Mouse (Mus musculus): Measurements from ENCODE around the gene Lnx2. TPM values are rescaled to one million over a fixed set of nuclear protein-coding genes. Genes with fewer than 3 reads are reported as not detected.

Lnx2 gene
- polyA plus RNA-seq (2012; rRNA removed): 6.5 and 7.1 TPM in 2 replicates

GRCm38 (mm10) chr5:147076026-147076798, at the start of gene Lnx2:
TSS of gene Lnx2 (minus strand) at chr5:147076586.

GRCm38 (mm10) chr5:147076799-147077165, 396 bp upstream of the Lnx2 start, which contains the start of gene Polr1d:
TSS of gene Polr1d (plus strand) at chr5:147077050.

Other genes with a start within 250 kb of the Lnx2 start
- gene Rpl21, start 243.7 kb downstream of the Lnx2 start, polyA plus RNA-seq (2012; rRNA removed): 211 and 230 TPM in 2 replicates
- gene Rasl11a, start 231.5 kb downstream of the Lnx2 start, polyA plus RNA-seq (2012; rRNA removed): 1.4 and 2.1 TPM in 2 replicates
- gene Gtf3a, start 127.9 kb downstream of the Lnx2 start, polyA plus RNA-seq (2012; rRNA removed): 26.3 and 31.2 TPM in 2 replicates
- 7.7 and 7.8 TPM in 2 replicates for gene Mtif3, start 112.8 kb downstream of the Lnx2 start, polyA plus RNA-seq (2012; rRNA removed)
- gene Polr1d, start 464 bp upstream of the Lnx2 start, polyA plus RNA-seq (2012; rRNA removed): 50.3 and 52.8 TPM in 2 replicates
- not detected in 2 replicates for gene Gsx1, start 112.1 kb upstream of the Lnx2 start, polyA plus RNA-seq (2012; rRNA removed)
- 0.02 and 0.04 TPM in 2 replicates for gene Pdx1, start 193.4 kb upstream of the Lnx2 start, polyA plus RNA-seq (2012; rRNA removed)
- gene Cdx2, start 230.7 kb upstream of the Lnx2 start, polyA plus RNA-seq (2012; rRNA removed): 0.01 and 0.05 TPM in 2 replicates
- 83.8 and 90.3 TPM in 2 replicates for gene Urad, start 245.9 kb upstream of the Lnx2 start, polyA plus RNA-seq (2012; rRNA removed)